Mouse (Mus musculus) stomach, postnatal 0 days (tissue): ENCODE results near the gene Ermap.

ENCODE experiments used
- CTCF ChIP-seq: IDR thresholded peaks from 2 replicates; pipeline ENCODE4 v1.5.1; 2016; ENCODE audit warnings: antibody characterized with exemption, low read depth, mild to moderate bottlenecking, moderate library complexity
- EP300 ChIP-seq: optimal IDR thresholded peaks from 2 replicates; pipeline ENCODE3; 2016; ENCODE audit warnings: antibody characterized with exemption

- TF ChIP-seq CTCF (no peak), EP300 (no peak)
These were observed 42.8 kb upstream of the Ermap start, which contains the start of the genes AU022252 and P3h1 for GRCm38 (mm10) chr4:119232410-119233255.
